Mouse (Mus musculus) C2C12 (cell line): ENCODE measurements around the gene Kdm2b. TPM values are rescaled to one million over a fixed set of nuclear protein-coding genes. Genes with fewer than 3 reads are reported as not detected.

Experiments used
- H3K27me3 ChIP-seq: one replicate; pipeline ENCODE4 v1.6.1; 2011; ENCODE audit not compliant: control insufficient read depth, insufficient read depth, insufficient read length
- H3K36me3 ChIP-seq: one replicate; pipeline ENCODE4 v1.6.1; 2011; ENCODE audit not compliant: control insufficient read depth, insufficient read depth
- H3K4me3 ChIP-seq: one replicate; pipeline ENCODE4 v1.5.1; 2011; ENCODE audit warnings: mild to moderate bottlenecking, control low read depth; ENCODE audit not compliant: poor library complexity, insufficient read depth, severe bottlenecking
- H3K79me2 ChIP-seq: one replicate; pipeline ENCODE4 v1.6.1; 2011; ENCODE audit not compliant: control insufficient read depth, insufficient read depth
- H3K79me3 ChIP-seq: one replicate; pipeline ENCODE4 v1.6.1; 2011; ENCODE audit warnings: low read depth, control low read depth
- H3ac ChIP-seq: one replicate; pipeline ENCODE3; 2011; ENCODE audit warnings: low read depth; ENCODE audit not compliant: control insufficient read depth, insufficient read length
- CEBPB ChIP-seq: IDR thresholded peaks from one replicate; pipeline ENCODE4 v1.6.1; 2011; ENCODE audit warnings: low read depth, mild to moderate bottlenecking, control low read depth, moderate library complexity
- CTCF ChIP-seq: IDR thresholded peaks from one replicate; pipeline ENCODE4 v1.5.1; 2011; ENCODE audit not compliant: control insufficient read depth, insufficient read depth, insufficient read length
- FOSL1 ChIP-seq: IDR thresholded peaks from one replicate; pipeline ENCODE4 v1.8.0; 2011; ENCODE audit warnings: mild to moderate bottlenecking, low read length; ENCODE audit not compliant: poor library complexity, insufficient read depth, severe bottlenecking
- MAX ChIP-seq: IDR thresholded peaks from one replicate; pipeline ENCODE4 v1.6.1; 2011; ENCODE audit warnings: mild to moderate bottlenecking, control low read depth
- MYOD1 ChIP-seq: IDR thresholded peaks from one replicate; pipeline ENCODE4 v1.6.1; 2011; ENCODE audit warnings: low read depth; ENCODE audit not compliant: control insufficient read depth, insufficient read length
- MYOG ChIP-seq: IDR thresholded peaks from one replicate; pipeline ENCODE4 v1.6.1; 2011; ENCODE audit not compliant: control insufficient read depth, insufficient read length; ENCODE audit errors: extremely low read depth
- USF1 ChIP-seq: IDR thresholded peaks from one replicate; pipeline ENCODE4 v1.6.1; 2011; ENCODE audit warnings: low read depth, mild to moderate bottlenecking, control low read depth, moderate library complexity
- polyA plus RNA-seq: library from polyadenylated mRNA; unstranded; fragments of >200 nt; fragmentation: generic; extraction: Trizol; gene quantifications from one replicate; pipeline ENCODE4 v1.2.1, GENCODE M21; 2012; ENCODE audit warnings: missing spikeins

The Kdm2b gene
- polyA plus RNA-seq, 1 experiment = 15.3 TPM

GRCm38 (mm10) chr5:122825099-122825498 lies 164.5 kb downstream of the Kdm2b start:
- no peak overlapping the region for H3K4me3 ChIP-seq
- H3K79me2 ChIP-seq = peaks cover 5% of the 10 kb centered on the region
- no peak for TF ChIP-seq CTCF
- TF ChIP-seq MYOD1 = no peak
- TF ChIP-seq FOSL1 = no peak
- TF ChIP-seq USF1 = no peak
- TF ChIP-seq MYOG = no peak
- TF ChIP-seq CEBPB = no peak
- no peak for TF ChIP-seq MAX

DNA sequence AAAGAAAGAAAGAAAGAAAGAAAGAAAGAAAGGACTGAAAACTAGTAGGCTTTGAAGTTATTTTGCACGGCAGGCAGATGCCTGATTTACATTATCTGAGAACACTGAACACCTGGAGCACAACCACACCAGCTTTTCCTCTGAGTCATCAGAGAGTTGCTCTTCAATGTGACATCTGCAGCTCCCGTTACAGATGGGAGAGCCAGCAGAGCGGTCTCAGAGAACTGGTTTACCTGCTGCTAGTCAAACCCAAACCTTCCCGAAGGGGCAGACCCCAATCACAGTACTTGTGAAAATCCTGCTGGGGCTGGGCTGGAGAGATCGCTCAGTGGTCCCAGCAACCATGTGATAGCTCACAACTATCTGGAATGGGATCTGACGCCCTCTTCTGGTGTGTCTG lies 165.2 kb downstream of the Kdm2b start:
- Histone ChIP-seq H3ac (no peak overlapping the region), H3K79me2 (peaks cover 11% of the 10 kb centered on the region), H3K27me3 (no peaks in the 10 kb centered on the region), H3K4me3 (no peak overlapping the region), H3K79me3 (peaks cover 10% of the 10 kb centered on the region), H3K36me3 (peaks cover 2% of the 10 kb centered on the region)
- TF ChIP-seq MYOD1 = no peak
- TF ChIP-seq CEBPB = no peak
- TF ChIP-seq FOSL1 = no peak
- no peak for TF ChIP-seq USF1
- no peak for TF ChIP-seq MYOG
- no peak for TF ChIP-seq MAX
- TF ChIP-seq CTCF = no peak

More at GRCm38 (mm10) chr5:122825099-122825498, 164.5 kb downstream of the Kdm2b start:
- no peaks in the 10 kb centered on the region for H3K27me3 ChIP-seq
- no peaks in the 10 kb centered on the region for H3K36me3 ChIP-seq
- peaks cover 5% of the 10 kb centered on the region for H3K79me3 ChIP-seq
- no peak overlapping the region for H3ac ChIP-seq

GRCm38 (mm10) chr5:122823976-122824375 lies 165.6 kb downstream of the Kdm2b start:
- TF ChIP-seq MYOG (no peak), MAX (no peak), USF1 (no peak), CTCF (no peak), MYOD1 (no peak), FOSL1 (no peak), CEBPB (no peak)
- Histone ChIP-seq H3K79me2 (peaks cover 16% of the 10 kb centered on the region), H3K79me3 (peaks cover 13% of the 10 kb centered on the region), H3ac (no peak overlapping the region), H3K36me3 (peaks cover 6% of the 10 kb centered on the region), H3K27me3 (no peaks in the 10 kb centered on the region), H3K4me3 (no peak overlapping the region)

GRCm38 (mm10) chr5:122822441-122822840 lies 167.2 kb downstream of the Kdm2b start:
- Histone ChIP-seq H3K36me3 (peaks cover 22% of the 10 kb centered on the region), H3K27me3 (no peaks in the 10 kb centered on the region), H3ac (no peak overlapping the region), H3K4me3 (no peak overlapping the region), H3K79me2 (peaks cover 26% of the 10 kb centered on the region), H3K79me3 (peaks cover 13% of the 10 kb centered on the region)
- TF ChIP-seq MYOG (no peak), CTCF (no peak), USF1 (no peak), MAX (no peak), FOSL1 (no peak)

- no peak for TF ChIP-seq USF1
- no peak for TF ChIP-seq MYOG
- TF ChIP-seq MYOD1 = no peak
- no peak for TF ChIP-seq MAX
- no peak for TF ChIP-seq CTCF
- no peak for TF ChIP-seq CEBPB
- TF ChIP-seq FOSL1 = no peak
- peaks cover 31% of the 10 kb centered on the region for H3K36me3 ChIP-seq
- H3K79me2 ChIP-seq = peaks cover 26% of the 10 kb centered on the region
- H3K27me3 ChIP-seq = no peaks in the 10 kb centered on the region
- peak overlapping the region; percentile 69 for H3K4me3 ChIP-seq
- H3ac ChIP-seq = peak overlapping the region; percentile 32
- H3K79me3 ChIP-seq = peaks cover 13% of the 10 kb centered on the region
Measured at GRCm38 (mm10) chr5:122821524-122821885, 168.1 kb downstream of the Kdm2b start.

DNA sequence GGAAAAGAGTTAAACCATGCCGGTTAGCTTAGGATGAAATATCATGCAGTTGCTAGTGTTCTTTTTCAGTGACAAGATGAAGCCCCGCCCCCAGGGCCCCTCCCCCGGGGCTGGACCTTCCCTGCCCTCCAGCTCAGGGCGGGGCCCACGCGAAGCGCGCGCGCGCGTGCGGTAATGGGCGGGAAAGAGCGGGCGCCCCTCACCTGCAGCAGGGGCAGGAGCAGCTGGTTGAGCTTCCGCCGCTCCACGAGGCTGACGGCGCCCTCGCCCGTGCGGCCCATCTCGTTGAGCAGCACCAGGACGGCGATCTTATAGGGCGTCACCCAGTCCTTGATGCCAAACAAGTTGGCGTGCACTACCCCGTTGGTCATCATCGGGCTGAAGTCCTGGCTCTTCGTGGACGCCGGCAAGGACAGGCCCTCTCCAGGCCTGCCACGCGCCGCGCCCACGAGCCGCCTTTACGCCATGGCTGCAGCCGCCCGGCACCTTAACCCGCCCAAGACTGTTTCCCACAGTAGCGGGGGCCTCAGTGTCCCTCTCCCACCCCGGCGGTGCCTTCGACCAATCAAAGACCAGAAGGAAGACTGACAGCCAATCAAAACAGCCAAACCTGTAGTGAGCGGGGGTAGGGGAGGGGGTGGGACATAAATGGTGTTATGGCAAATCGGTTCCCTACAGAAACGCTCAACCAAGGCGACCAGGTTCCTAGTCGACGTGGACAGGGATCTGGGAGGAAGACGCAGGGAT lies 168.7 kb downstream of the Kdm2b start, which contains the start of gene Anapc5:
Gene Anapc5, minus strand, starts transcription at position 563 of the 747 bp plus-strand sequence.
- peak within 1 kb of the TSS; percentile 78 for H3ac ChIP-seq
- peaks cover 13% of the 10 kb centered on the region for H3K79me3 ChIP-seq
- H3K79me2 ChIP-seq = peaks cover 26% of the 10 kb centered on the region
- no peaks in the 10 kb centered on the region for H3K27me3 ChIP-seq
- TF ChIP-seq MYOD1 = no peak
- TF ChIP-seq MAX = peak; percentile 75
- no peak for TF ChIP-seq CEBPB
- TF ChIP-seq FOSL1 = no peak
- peaks cover 37% of the 10 kb centered on the region for H3K36me3 ChIP-seq
- peak within 1 kb of the TSS; percentile 69 for H3K4me3 ChIP-seq

Other genes with a start within 250 kb of the Kdm2b start
- gene Camkk2, start 210.4 kb downstream of the Kdm2b start, polyA plus RNA-seq = 15.4 TPM
- gene Anapc5, start 168.5 kb downstream of the Kdm2b start, polyA plus RNA-seq = 223 TPM
- 8.1 TPM for gene Rnf34, start 139.8 kb downstream of the Kdm2b start, polyA plus RNA-seq
- 10.8 TPM for gene Orai1, start 25.3 kb upstream of the Kdm2b start, polyA plus RNA-seq
- not detected for gene Morn3, start 57.2 kb upstream of the Kdm2b start, polyA plus RNA-seq
- gene Tmem120b, start 78.6 kb upstream of the Kdm2b start, polyA plus RNA-seq = 10.4 TPM
- gene Rhof, start 142.9 kb upstream of the Kdm2b start, polyA plus RNA-seq = 1.9 TPM
- gene Setd1b, start 152.4 kb upstream of the Kdm2b start, polyA plus RNA-seq = 4.4 TPM
- gene Psmd9, start 179.6 kb upstream of the Kdm2b start, polyA plus RNA-seq = 33.2 TPM
- not detected for gene Hpd, start 192.9 kb upstream of the Kdm2b start, polyA plus RNA-seq